Mouse (Mus musculus) forebrain, embryonic 10.5 days (tissue): Measurements from ENCODE around the gene Cdk11b. TPM values are rescaled to one million over a fixed set of nuclear protein-coding genes. Genes with fewer than 3 reads are reported as not detected.
A peak's percentile ranks its signal among the peaks of the same experiment; 100 is the strongest.

Experiments
- DNase-seq: peaks from one replicate; pipeline ENCODE4 v3.0.0-alpha.2; 2017; ENCODE audit warnings: low spot score; ENCODE audit errors: extremely low spot score
- H3K27ac ChIP-seq: fragments of 300-500 bp; sonication (generic); 2 replicates; pipeline ENCODE4 v1.5.1; 2016; ENCODE audit warnings: mild to moderate bottlenecking
- H3K27me3 ChIP-seq: fragments of 300-500 bp; sonication (generic); 2 replicates; pipeline ENCODE4 v1.6.1; 2016; ENCODE audit warnings: mild to moderate bottlenecking; ENCODE audit not compliant: poor library complexity, severe bottlenecking
- H3K36me3 ChIP-seq: fragments of 300-500 bp; sonication (generic); replicated peaks from 2 replicates; pipeline ENCODE4 v1.6.1; 2016; ENCODE audit warnings: mild to moderate bottlenecking, moderate library complexity
- H3K4me1 ChIP-seq: fragments of 300-500 bp; sonication (generic); 2 replicates; pipeline ENCODE4 v1.6.1; 2016
- H3K4me3 ChIP-seq: fragments of 300-500 bp; sonication (generic); 2 replicates; pipeline ENCODE4 v1.5.1; 2016; ENCODE audit warnings: mild to moderate bottlenecking, moderate library complexity
- H3K9me3 ChIP-seq: fragments of 300-500 bp; sonication (generic); 2 replicates; pipeline ENCODE4 v1.6.1; 2016; ENCODE audit warnings: mild to moderate bottlenecking, moderate library complexity
- WGBS: fragments of 180-500 bp; shearing (Covaris S2); methylation state at CpG from one replicate; pipeline ENCODE4 v1.1.7; 2016; 5-methylcytosine and 5-hydroxymethylcytosine counted together
- polyA plus RNA-seq: library from polyadenylated mRNA; unstranded; fragments of >200 nt; fragmentation: Nextera tagmentation; extraction: Ambion mirVana; gene quantifications from 2 replicates; pipeline ENCODE4 v1.2.1, GENCODE M21; 2016

The Cdk11b gene
- polyA plus RNA-seq, 1 experiment from 2014 or later, result 83.9 TPM

GRCm38 (mm10) chr4:155690571-155691375 is 66.1 kb downstream of the Cdk11b start:
- Histone ChIP-seq H3K9me3 (no peaks in the 10 kb centered on the region), H3K27me3 (peaks cover 32% of the 10 kb centered on the region), H3K4me1 (peaks cover 20% of the 10 kb centered on the region), H3K4me3 (no peak overlapping the region), H3K36me3 (no peaks in the 10 kb centered on the region), H3K27ac (no peak overlapping the region)
- DNase-seq, result no peak
- WGBS, result 86% methylated on average over 12 of the region's 12 CpGs

DNA sequence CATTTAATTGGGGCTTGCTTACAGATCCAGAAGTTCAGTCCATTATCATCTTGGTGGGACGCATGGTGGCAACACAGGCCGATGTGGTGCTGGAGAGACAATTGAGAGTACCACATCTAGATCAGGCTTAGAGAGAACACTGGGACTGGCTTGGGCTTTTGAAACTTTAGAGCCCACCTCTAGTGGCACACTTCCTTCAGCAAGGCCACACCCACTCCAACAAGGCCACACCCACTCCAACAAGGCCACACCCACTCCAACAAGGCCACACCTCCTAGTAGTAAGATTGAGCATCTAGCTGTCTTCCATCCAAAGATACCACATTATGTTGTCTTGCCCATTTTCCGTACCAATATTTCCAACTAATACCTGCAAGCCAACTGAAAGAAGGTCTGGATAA is 67.8 kb downstream of the Cdk11b start:
- Histone ChIP-seq H3K27me3 (peaks cover 46% of the 10 kb centered on the region), H3K9me3 (no peaks in the 10 kb centered on the region), H3K4me1 (peaks cover 23% of the 10 kb centered on the region), H3K4me3 (no peak overlapping the region), H3K27ac (no peak overlapping the region), H3K36me3 (no peaks in the 10 kb centered on the region)
- no peak for DNase-seq
- 96% methylated on average over 3 of the region's 3 CpGs for WGBS

DNA sequence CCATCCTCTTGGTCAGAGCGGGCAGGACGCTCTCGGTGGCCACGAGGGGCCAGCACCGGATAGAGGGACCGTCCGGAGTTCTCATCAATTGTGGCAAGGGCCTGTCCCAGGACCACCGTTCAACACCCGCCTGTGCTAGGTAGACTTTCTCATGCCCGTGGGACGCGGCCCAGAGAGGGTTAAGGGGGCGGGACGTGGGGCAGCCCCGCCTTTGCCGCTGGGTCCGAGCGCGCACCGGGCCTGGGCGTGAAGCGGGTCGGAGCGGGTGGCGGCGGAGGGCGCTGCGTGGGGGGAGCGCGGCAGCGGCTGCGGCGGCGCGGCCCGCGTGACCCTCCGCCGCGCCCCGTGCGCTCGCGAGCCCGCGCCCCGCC is 69.4 kb downstream of the Cdk11b start, which contains the start of gene Fndc10:
TSS of gene Fndc10 (plus strand) at position 232 of the 371 bp plus-strand sequence.
- WGBS, result under 1% methylated on average over 47 of the region's 47 CpGs
- peak within 1 kb of the TSS; percentile 82 for H3K4me3 ChIP-seq
- peaks cover 23% of the 10 kb centered on the region for H3K4me1 ChIP-seq
- H3K27me3 ChIP-seq, result peaks cover 46% of the 10 kb centered on the region
- H3K36me3 ChIP-seq, result no peaks in the 10 kb centered on the region
- H3K27ac ChIP-seq, result peak within 1 kb of the TSS; percentile 82
- H3K9me3 ChIP-seq, result no peaks in the 10 kb centered on the region
- peak; percentile 69 for DNase-seq

DNA sequence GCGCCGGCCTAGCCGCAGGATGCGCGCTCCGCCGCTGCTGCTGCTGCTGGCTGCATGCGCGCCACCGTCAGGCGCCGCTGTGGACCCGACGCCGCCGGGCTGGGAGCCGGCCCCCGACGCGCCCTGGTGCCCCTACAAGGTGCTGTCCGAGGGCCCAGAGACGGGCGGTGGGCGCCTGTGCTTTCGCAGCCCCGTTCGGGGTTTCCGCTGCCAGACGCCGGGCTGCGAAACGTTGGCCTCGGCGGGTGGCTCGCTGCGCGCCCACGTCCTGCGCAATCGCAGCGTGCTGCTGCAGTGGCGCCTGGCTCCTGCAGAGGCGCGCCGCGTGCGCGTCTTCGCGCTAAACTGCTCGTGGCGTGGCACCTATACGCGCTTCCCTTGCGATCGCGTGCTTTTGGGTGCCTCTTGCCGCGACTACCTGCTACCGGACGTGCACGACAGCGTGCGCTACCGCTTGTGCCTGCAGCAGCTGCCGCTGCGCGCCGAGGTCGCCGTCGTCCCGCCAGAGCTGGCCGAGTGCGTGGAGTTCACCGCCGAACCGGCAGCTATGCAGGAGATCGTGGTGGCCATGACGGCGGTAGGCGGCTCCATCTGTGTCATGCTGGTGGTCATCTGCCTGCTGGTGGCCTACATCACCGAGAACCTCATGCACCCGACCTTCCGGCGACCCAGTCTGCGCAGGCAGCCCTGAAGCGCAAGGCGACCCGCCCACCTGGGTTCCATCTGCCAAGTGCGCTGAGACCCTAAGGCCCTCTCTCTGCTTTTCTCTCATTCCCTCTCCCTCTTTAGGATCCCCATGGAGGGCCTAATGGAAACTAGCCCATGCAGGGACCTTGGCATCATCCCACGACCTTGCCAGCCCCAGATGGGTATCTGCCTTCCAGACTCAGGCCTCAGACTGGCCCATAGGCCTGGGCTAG is 70.1 kb downstream of the Cdk11b start:
- Histone ChIP-seq H3K27me3 (peaks cover 46% of the 10 kb centered on the region), H3K27ac (peak overlapping the region; percentile 82)
- WGBS, result under 1% methylated on average over 92 of the region's 92 CpGs

DNA sequence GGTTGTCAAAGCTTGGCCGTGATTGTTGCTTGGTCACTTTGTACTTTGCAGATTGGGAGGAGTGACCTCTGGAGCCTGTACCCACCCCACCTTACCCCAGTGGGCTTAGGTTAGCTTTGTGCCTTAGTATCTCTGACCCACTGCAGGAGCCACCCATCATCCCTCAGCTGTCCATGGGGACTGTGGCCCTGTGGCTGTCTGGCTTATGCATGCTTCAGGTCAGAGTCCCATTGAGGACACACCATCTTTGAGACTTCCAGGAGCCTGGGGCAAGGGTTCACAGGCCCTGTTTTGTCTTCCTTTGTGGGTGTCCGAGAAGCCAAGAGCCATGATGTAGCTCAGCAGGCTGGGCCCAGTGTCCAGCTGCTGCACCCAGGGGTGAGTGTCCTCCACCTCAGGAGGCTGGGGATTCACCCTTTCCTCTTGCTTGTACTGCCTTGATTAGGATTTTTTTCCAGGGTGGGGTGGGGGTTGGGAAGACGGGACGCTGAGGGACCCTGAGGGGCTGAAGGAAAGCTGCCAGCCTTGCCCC is 70.9 kb downstream of the Cdk11b start:
- Histone ChIP-seq H3K4me1 (peaks cover 23% of the 10 kb centered on the region), H3K27ac (no peak overlapping the region), H3K27me3 (peaks cover 46% of the 10 kb centered on the region), H3K36me3 (no peaks in the 10 kb centered on the region), H3K4me3 (peak overlapping the region; percentile 82), H3K9me3 (no peaks in the 10 kb centered on the region)
- no peak for DNase-seq
- 83% methylated on average over 4 of the region's 4 CpGs for WGBS

More for the DNA sequence above, 70.1 kb downstream of the Cdk11b start:
- peak overlapping the region; percentile 82 for H3K4me3 ChIP-seq
- H3K36me3 ChIP-seq, result no peaks in the 10 kb centered on the region
- DNase-seq, result peak; percentile 49
- peaks cover 23% of the 10 kb centered on the region for H3K4me1 ChIP-seq
- H3K9me3 ChIP-seq, result no peaks in the 10 kb centered on the region

GRCm38 (mm10) chr4:155696261-155697255 is 71.9 kb downstream of the Cdk11b start:
- Histone ChIP-seq H3K36me3 (no peaks in the 10 kb centered on the region), H3K27me3 (peaks cover 46% of the 10 kb centered on the region), H3K4me1 (peaks cover 23% of the 10 kb centered on the region), H3K9me3 (no peaks in the 10 kb centered on the region), H3K4me3 (no peak overlapping the region), H3K27ac (no peak overlapping the region)
- WGBS, result 78% methylated on average over 16 of the region's 16 CpGs
- no peak for DNase-seq

Other genes with a start within 250 kb of the Cdk11b start
- not detected in 2 replicates for gene Gabrd, start 226.7 kb upstream of the Cdk11b start, polyA plus RNA-seq
- gene Cfap74, start 215.7 kb upstream of the Cdk11b start, polyA plus RNA-seq, result 10.7 and 10.8 TPM in 2 replicates
- not detected in 2 replicates for gene Tmem52, start 155.7 kb upstream of the Cdk11b start, polyA plus RNA-seq
- gene Gnb1, start 133.5 kb upstream of the Cdk11b start, polyA plus RNA-seq, result 607 and 643 TPM in 2 replicates
- 118 and 122 TPM in 2 replicates for gene Nadk, start 62.5 kb upstream of the Cdk11b start, polyA plus RNA-seq
- gene Slc35e2, start 23.4 kb upstream of the Cdk11b start, polyA plus RNA-seq, result 10.7 and 12.9 TPM in 2 replicates
- not detected in 2 replicates for gene Gm10563, start 20.6 kb downstream of the Cdk11b start, polyA plus RNA-seq
- 1.8 and 2.8 TPM in 2 replicates for gene Mmp23, start 28.5 kb downstream of the Cdk11b start, polyA plus RNA-seq
- 16.8 and 18.3 TPM in 2 replicates for gene Mib2, start 44.3 kb downstream of the Cdk11b start, polyA plus RNA-seq
- gene Fndc10, start 69.5 kb downstream of the Cdk11b start, polyA plus RNA-seq, result 0.64 and 0.67 TPM in 2 replicates
- 163 and 164 TPM in 2 replicates for gene Ssu72, start 79.9 kb downstream of the Cdk11b start, polyA plus RNA-seq
- 0.36 and 0.77 TPM in 2 replicates for gene Tmem240, start 109.9 kb downstream of the Cdk11b start, polyA plus RNA-seq
- gene Atad3a, start 136.2 kb downstream of the Cdk11b start, polyA plus RNA-seq, result 141 and 149 TPM in 2 replicates
- 9.7 and 11.3 TPM in 2 replicates for gene Vwa1, start 149.8 kb downstream of the Cdk11b start, polyA plus RNA-seq
- gene Tmem88b, start 161.0 kb downstream of the Cdk11b start, polyA plus RNA-seq, result 0.24 and 0.27 TPM in 2 replicates
- gene Ankrd65, start 165.6 kb downstream of the Cdk11b start, polyA plus RNA-seq, result not detected in 2 replicates
- 253 and 258 TPM in 2 replicates for gene Mrpl20, start 178.0 kb downstream of the Cdk11b start, polyA plus RNA-seq
- gene Ccnl2, start 187.6 kb downstream of the Cdk11b start, polyA plus RNA-seq, result 166 and 168 TPM in 2 replicates
- gene Aurkaip1, start 206.4 kb downstream of the Cdk11b start, polyA plus RNA-seq, result 165 and 172 TPM in 2 replicates
- gene Mxra8, start 214.8 kb downstream of the Cdk11b start, polyA plus RNA-seq, result 37.6 and 39.4 TPM in 2 replicates
- gene Dvl1, start 222.5 kb downstream of the Cdk11b start, polyA plus RNA-seq, result 4.6 and 5.3 TPM in 2 replicates
- gene Tas1r3, start 238.5 kb downstream of the Cdk11b start, polyA plus RNA-seq, result 0.12 and 0.33 TPM in 2 replicates
- gene Cptp, start 244.6 kb downstream of the Cdk11b start, polyA plus RNA-seq, result 21.2 and 24.0 TPM in 2 replicates
- gene Ints11, start 244.7 kb downstream of the Cdk11b start, polyA plus RNA-seq, result 120 and 121 TPM in 2 replicates